In the genomic region with DNA sequence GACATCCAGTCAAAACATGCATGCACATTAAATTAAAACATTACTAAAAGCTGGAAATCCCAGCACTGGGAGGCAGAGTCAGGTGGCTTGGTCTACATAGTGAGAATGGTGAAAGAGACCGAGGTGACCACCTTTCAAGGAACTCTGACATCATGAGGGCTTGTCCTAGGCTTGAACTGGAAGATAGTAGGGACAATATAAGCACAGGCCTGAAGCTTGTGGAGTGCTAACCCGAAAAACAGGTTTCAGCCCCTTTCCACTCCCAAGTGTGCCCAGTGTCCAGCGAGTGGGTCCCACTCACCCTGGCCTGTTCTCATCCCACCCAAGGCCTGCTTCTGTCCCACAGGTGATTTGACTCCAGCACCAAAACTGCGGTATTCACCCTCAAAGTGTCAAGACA, we compare ENCODE assay signal across 12 mouse cellular contexts. TPM values are rescaled to one million over a fixed set of nuclear protein-coding genes. Genes with fewer than 3 reads are reported as not detected.
DNase-seq lines count a peak whose midpoint lies in the region; ATAC-seq lines count a peak whose summit lies in the region.
"Had no signal": no experiment of that assay in that cellular context is flagged by ENCODE, and none has a peak within 500 bp of the region (broad histone marks: within the 10 kb centered on the region; RNA-seq: fewer than 3 reads in every experiment).

No protein-coding gene starts in this region.

- WGBS in lung, embryonic 16.5 days = 58% methylated on average over 4 of the region's 4 CpGs
- 85% methylated on average over 4 of the region's 4 CpGs for WGBS in hindbrain, embryonic 16.5 days
- WGBS in stomach, embryonic 15.5 days = 69% methylated on average over 4 of the region's 4 CpGs

- H3K9ac ChIP-seq in lung, embryonic 16.5 days (ENCODE audit: low read length) = peak overlapping the region; percentile 53
- no peak overlapping the region for H3K9ac ChIP-seq in hindbrain, embryonic 16.5 days (ENCODE audit: low read depth, low read length)
- H3K9ac ChIP-seq in stomach, embryonic 15.5 days = no peak overlapping the region

- H3K36me3 ChIP-seq in lung, embryonic 16.5 days (ENCODE audit: control insufficient read depth, insufficient read depth, low read length) = peaks cover 2% of the 10 kb centered on the region; the same call in 1 of the 2 replicates
- H3K36me3 ChIP-seq in hindbrain, embryonic 16.5 days (ENCODE audit: control insufficient read depth, insufficient read depth, low read length) = 0 out of 2 replicates have a peak, but pooled peaks cover 2% of the 10 kb centered on the region
- no peaks in the 10 kb centered on the region for H3K36me3 ChIP-seq in stomach, embryonic 15.5 days

- intact Hi-C loops in gastrocnemius, postnatal 14 days (cut with DNase I; ENCODE audit: low total_unique reads) = no loop called here

- H3K9me3 ChIP-seq in lung, embryonic 16.5 days (ENCODE audit: control insufficient read depth, low read length) = no peaks in the 10 kb centered on the region
- no peaks in the 10 kb centered on the region for H3K9me3 ChIP-seq in hindbrain, embryonic 16.5 days (ENCODE audit: control insufficient read depth, low read length)
- H3K9me3 ChIP-seq in stomach, embryonic 15.5 days = no peaks in the 10 kb centered on the region

- peak; percentile 68; the same call in 1 of the 2 replicates for ATAC-seq in lung, embryonic 16.5 days (ENCODE audit: low read depth)
- ATAC-seq in hindbrain, embryonic 16.5 days = no peak; the same call in 1 of the 2 replicates
- ATAC-seq in stomach, embryonic 15.5 days (ENCODE audit: insufficient read depth, low FRiP score, low read depth) = peak; percentile 43; the same call in 1 of the 2 replicates
- ATAC-seq: activated CD4-positive, CD25-positive, alpha-beta regulatory T cell, adult 4 months had no signal

- H3K4me1 ChIP-seq in lung, embryonic 16.5 days (replicated peaks; ENCODE audit: control insufficient read depth, insufficient read depth, low read length) = peaks cover 10% of the 10 kb centered on the region
- H3K4me1 ChIP-seq in hindbrain, embryonic 16.5 days (ENCODE audit: control insufficient read depth, insufficient read depth, low read depth, low read length) = peaks cover 8% of the 10 kb centered on the region; the same call in 1 of the 2 replicates
- H3K4me1 ChIP-seq in stomach, embryonic 15.5 days = 0 out of 2 replicates have a peak, but pooled peaks cover 5% of the 10 kb centered on the region

- H3K4me3 ChIP-seq in lung, embryonic 16.5 days (ENCODE audit: low read length) = no peak overlapping the region
- no peak overlapping the region for H3K4me3 ChIP-seq in hindbrain, embryonic 16.5 days (ENCODE audit: low read length)
- no peak overlapping the region for H3K4me3 ChIP-seq in stomach, embryonic 15.5 days (replicated peaks)
- H3K4me3 ChIP-seq: gastrocnemius, adult 2 months had no signal

- H3K4me2 ChIP-seq in lung, embryonic 16.5 days (ENCODE audit: low read depth, low read length) = no peak overlapping the region
- H3K4me2 ChIP-seq in hindbrain, embryonic 16.5 days (ENCODE audit: low read length) = no peak overlapping the region
- no peak overlapping the region for H3K4me2 ChIP-seq in stomach, embryonic 15.5 days

- H3K27me3 ChIP-seq in lung, embryonic 16.5 days (ENCODE audit: control insufficient read depth, insufficient read depth, low read depth, low read length) = no peaks in the 10 kb centered on the region
- H3K27me3 ChIP-seq in hindbrain, embryonic 16.5 days (replicated peaks; ENCODE audit: control insufficient read depth, insufficient read depth, low read length) = no peaks in the 10 kb centered on the region
- no peaks in the 10 kb centered on the region for H3K27me3 ChIP-seq in stomach, embryonic 15.5 days (replicated peaks)

- peak overlapping the region; percentile 88 for H3K27ac ChIP-seq in lung, embryonic 16.5 days (ENCODE audit: low read length)
- H3K27ac ChIP-seq in hindbrain, embryonic 16.5 days (ENCODE audit: low read depth, low read length) = peak overlapping the region; percentile 4; the same call in 1 of the 2 replicates
- H3K27ac ChIP-seq in stomach, embryonic 15.5 days = peak overlapping the region; percentile 51
- H3K27ac ChIP-seq: gastrocnemius, adult 2 months had no signal

- DNase-seq in heart, adult 11 months = peak; percentile 86
- no peak for DNase-seq in heart, postnatal 4 days
- no peak for DNase-seq in lung, postnatal 4 days
- no peak for DNase-seq in gastrocnemius, postnatal 14 days
- DNase-seq in testis, postnatal 10 days (ENCODE audit: low spot score) = no peak

RNA-seq across cellular contexts. Expression of a gene that starts 6.6 kb away (rescaled TPM):
- not detected for total RNA-seq in heart, postnatal 4 days (2021)
- polyA plus RNA-seq in lung, embryonic 16.5 days (2015; fragmentation: Nextera tagmentation; extraction: Ambion mirVana) = 0.44 and 0.75 TPM in 2 replicates
- polyA plus RNA-seq in hindbrain, embryonic 16.5 days (2015; fragmentation: Nextera tagmentation; extraction: Ambion mirVana) = 0.63 TPM in 1 of 2 replicates, not detected in the other
- polyA plus RNA-seq in stomach, embryonic 15.5 days (2015; fragmentation: Nextera tagmentation; extraction: Ambion mirVana) = 0.28 and 0.30 TPM in 2 replicates
- total RNA-seq in gastrocnemius, postnatal 14 days (2021) = not detected
- total RNA-seq: gastrocnemius, adult 2 months; MEL had no signal
- polyA plus RNA-seq: liver, embryonic 16.5 days had no signal

RNA-seq across cellular contexts. Expression of a gene that starts 28.6 kb away (rescaled TPM):
- total RNA-seq in heart, postnatal 4 days (2021) = 100 to 1,000 TPM; 100 to 102 TPM
- polyA plus RNA-seq in lung, embryonic 16.5 days (2015; fragmentation: Nextera tagmentation; extraction: Ambion mirVana) = 79.4 and 80.6 TPM in 2 replicates
- 88.3 and 102 TPM in 2 replicates for polyA plus RNA-seq in hindbrain, embryonic 16.5 days (2015; fragmentation: Nextera tagmentation; extraction: Ambion mirVana)
- polyA plus RNA-seq in stomach, embryonic 15.5 days (2015; fragmentation: Nextera tagmentation; extraction: Ambion mirVana) = 54.9 and 56.1 TPM in 2 replicates
- 10 to 100 TPM; 29.7 to 36.0 TPM for total RNA-seq in gastrocnemius, postnatal 14 days (2021)

RNA-seq across cellular contexts. Expression of a gene that starts 31.9 kb away (rescaled TPM):
- 10 to 100 TPM; 14.9 to 17.4 TPM for total RNA-seq in heart, postnatal 4 days (2021)
- polyA plus RNA-seq in lung, embryonic 16.5 days (2015; fragmentation: Nextera tagmentation; extraction: Ambion mirVana) = 6.4 and 7.4 TPM in 2 replicates
- polyA plus RNA-seq in hindbrain, embryonic 16.5 days (2015; fragmentation: Nextera tagmentation; extraction: Ambion mirVana) = 9.3 and 9.8 TPM in 2 replicates
- polyA plus RNA-seq in stomach, embryonic 15.5 days (2015; fragmentation: Nextera tagmentation; extraction: Ambion mirVana) = 5.4 and 6.2 TPM in 2 replicates
- 10 to 100 TPM; 31.1 to 32.9 TPM for total RNA-seq in gastrocnemius, postnatal 14 days (2021)

RNA-seq across cellular contexts. Expression of a gene that starts 48.3 kb away (rescaled TPM):
- total RNA-seq in heart, postnatal 4 days (2021) = 1 to 10 TPM; 3.7 to 5.2 TPM
- polyA plus RNA-seq in lung, embryonic 16.5 days (2015; fragmentation: Nextera tagmentation; extraction: Ambion mirVana) = 5.3 and 6.0 TPM in 2 replicates
- 3.9 and 4.5 TPM in 2 replicates for polyA plus RNA-seq in hindbrain, embryonic 16.5 days (2015; fragmentation: Nextera tagmentation; extraction: Ambion mirVana)
- polyA plus RNA-seq in stomach, embryonic 15.5 days (2015; fragmentation: Nextera tagmentation; extraction: Ambion mirVana) = 4.0 and 4.6 TPM in 2 replicates
- total RNA-seq in gastrocnemius, postnatal 14 days (2021) = 1 to 10 TPM; 3.6 TPM

Comparison
In these comparisons a context has a peak if more than half of its experiments do, and no peak if none do; other contexts are left out.
1. H3K27ac ChIP-seq: peak in every context shown above with its lines; median percentile 88 in lung, embryonic 16.5 days; 51 in stomach, embryonic 15.5 days; 4 in hindbrain, embryonic 16.5 days.